Mouse (Mus musculus) hindbrain, embryonic 11.5 days (tissue): Measurements from ENCODE around the gene Prkag2. TPM values are rescaled to one million over a fixed set of nuclear protein-coding genes. Genes with fewer than 3 reads are reported as not detected.
"Not testable (repeated sequence)": the region's sequence is repeated elsewhere in the genome, so short reads cannot be mapped to it uniquely, and the experiment has no call there.

Experiments used
- ATAC-seq: fragments of 200-750 bp; cut with Nextera tagmentation; 2 replicates; pipeline ENCODE4 v1.8.0; 2017; ENCODE audit warnings: mild to moderate bottlenecking, moderate TSS enrichment, moderate library complexity; ENCODE audit not compliant: low FRiP score
- DNase-seq: peaks from one replicate; pipeline ENCODE4 v3.0.0-alpha.2; 2015; ENCODE audit warnings: low spot score
- H3K27ac ChIP-seq: fragments of 300-500 bp; sonication (generic); 2 replicates; pipeline ENCODE4 v1.5.1; 2014; ENCODE audit warnings: mild to moderate bottlenecking, low read depth, low read length
- H3K27me3 ChIP-seq: fragments of 300-500 bp; sonication (generic); 2 replicates; pipeline ENCODE4 v1.6.1; 2014; ENCODE audit warnings: mild to moderate bottlenecking, low read length, moderate library complexity, mixed read lengths; ENCODE audit not compliant: control insufficient read depth, insufficient read depth
- H3K36me3 ChIP-seq: fragments of 300-500 bp; sonication (generic); 2 replicates; pipeline ENCODE4 v1.6.1; 2014; ENCODE audit warnings: mild to moderate bottlenecking, low read length, moderate library complexity, mixed read lengths; ENCODE audit not compliant: control insufficient read depth, insufficient read depth
- H3K4me1 ChIP-seq: fragments of 300-500 bp; sonication (generic); replicated peaks from 2 replicates; pipeline ENCODE4 v1.6.1; 2014; ENCODE audit warnings: low read length, mixed read lengths; ENCODE audit not compliant: control insufficient read depth, insufficient read depth
- H3K4me2 ChIP-seq: fragments of 300-500 bp; sonication (generic); replicated peaks from 2 replicates; pipeline ENCODE4 v1.6.1; 2014; ENCODE audit warnings: mild to moderate bottlenecking, low read depth, low read length
- H3K4me3 ChIP-seq: fragments of 300-500 bp; sonication (generic); 2 replicates; pipeline ENCODE4 v1.5.1; 2014; ENCODE audit warnings: low read depth, low read length
- H3K9ac ChIP-seq: fragments of 300-500 bp; sonication (generic); 2 replicates; pipeline ENCODE4 v1.6.1; 2014; ENCODE audit warnings: low read depth, low read length
- H3K9me3 ChIP-seq: fragments of 300-500 bp; sonication (generic); 2 replicates; pipeline ENCODE4 v1.6.1; 2016; ENCODE audit warnings: low read length; ENCODE audit not compliant: control insufficient read depth
- WGBS: fragments of 180-500 bp; shearing (Covaris S2); extraction: QIAGEN DNeasy Blood & Tissue Kit; methylation state at CpG from one replicate; pipeline ENCODE4 v1.1.7; 2014; 5-methylcytosine and 5-hydroxymethylcytosine counted together
- polyA plus RNA-seq: library from polyadenylated mRNA; unstranded; fragments of >200 nt; fragmentation: Nextera tagmentation; extraction: Ambion mirVana; gene quantifications from 2 replicates; pipeline ENCODE4 v1.2.1, GENCODE M21; 2014

Gene Prkag2
- polyA plus RNA-seq, 1 experiment from 2014 or later: 56.7 TPM

- Histone ChIP-seq H3K27ac (no peak overlapping the region), H3K4me1 (no peaks in the 10 kb centered on the region), H3K27me3 (no peaks in the 10 kb centered on the region), H3K4me3 (no peak overlapping the region), H3K36me3 (no peaks in the 10 kb centered on the region), H3K4me2 (no peak overlapping the region), H3K9me3 (no peaks in the 10 kb centered on the region), H3K9ac (no peak overlapping the region)
- ATAC-seq (no peak), DNase-seq (no peak)
- 75% methylated on average over 3 of the region's 3 CpGs for WGBS
These were observed 19.4 kb downstream of the Prkag2 start for GRCm38 (mm10) chr5:25080994-25081393.

GRCm38 (mm10) chr5:25080438-25080945, 19.9 kb downstream of the Prkag2 start:
- no peak overlapping the region for H3K9ac ChIP-seq
- no peak for DNase-seq
- H3K4me2 ChIP-seq: no peak overlapping the region
- no peaks in the 10 kb centered on the region for H3K27me3 ChIP-seq
- no peak overlapping the region for H3K4me3 ChIP-seq
- WGBS: 92% methylated on average over 9 of the region's 9 CpGs
- no peak for ATAC-seq
- H3K4me1 ChIP-seq: no peaks in the 10 kb centered on the region
- H3K27ac ChIP-seq: no peak overlapping the region
- H3K36me3 ChIP-seq: no peaks in the 10 kb centered on the region
- H3K9me3 ChIP-seq: no peaks in the 10 kb centered on the region

GRCm38 (mm10) chr5:25079766-25080265, 20.6 kb downstream of the Prkag2 start:
- ATAC-seq (no peak), DNase-seq (no peak)
- no peak overlapping the region for H3K4me2 ChIP-seq
- H3K27ac ChIP-seq: no peak overlapping the region
- H3K4me1 ChIP-seq: no peaks in the 10 kb centered on the region
- no peaks in the 10 kb centered on the region for H3K36me3 ChIP-seq
- H3K27me3 ChIP-seq: no peaks in the 10 kb centered on the region
- H3K4me3 ChIP-seq: no peak overlapping the region
- H3K9me3 ChIP-seq: no peaks in the 10 kb centered on the region
- no peak overlapping the region for H3K9ac ChIP-seq
- 92% methylated on average over 9 of the region's 9 CpGs for WGBS

- no peaks in the 10 kb centered on the region for H3K36me3 ChIP-seq
- H3K4me2 ChIP-seq: no peak overlapping the region
- DNase-seq (no peak), ATAC-seq (no peak)
- no peak overlapping the region for H3K27ac ChIP-seq
- no peaks in the 10 kb centered on the region for H3K9me3 ChIP-seq
- H3K27me3 ChIP-seq: no peaks in the 10 kb centered on the region
- no peak overlapping the region for H3K4me3 ChIP-seq
- no peak overlapping the region for H3K9ac ChIP-seq
- no peaks in the 10 kb centered on the region for H3K4me1 ChIP-seq
- WGBS: 68% methylated on average over 8 of the region's 8 CpGs
These were observed 22.4 kb downstream of the Prkag2 start for GRCm38 (mm10) chr5:25077873-25078651.

- WGBS: 95% methylated on average over 13 of the region's 13 CpGs
- DNase-seq, H3K9me3 ChIP-seq, H3K9ac ChIP-seq, ATAC-seq, H3K36me3 ChIP-seq, H3K27ac ChIP-seq, H3K27me3 ChIP-seq, H3K4me2 ChIP-seq, H3K4me3 ChIP-seq, H3K4me1 ChIP-seq: not testable (repeated sequence)
These were observed 23.2 kb downstream of the Prkag2 start for GRCm38 (mm10) chr5:25077258-25077657.

- H3K4me1 ChIP-seq: no peaks in the 10 kb centered on the region
- no peak overlapping the region for H3K4me3 ChIP-seq
- no peak overlapping the region for H3K9ac ChIP-seq
- no peak overlapping the region for H3K27ac ChIP-seq
- DNase-seq (no peak), ATAC-seq (no peak)
- WGBS: 77% methylated on average over 4 of the region's 4 CpGs
- no peaks in the 10 kb centered on the region for H3K9me3 ChIP-seq
- H3K27me3 ChIP-seq: no peaks in the 10 kb centered on the region
- H3K36me3 ChIP-seq: no peaks in the 10 kb centered on the region
- H3K4me2 ChIP-seq: no peak overlapping the region
These were observed 24.8 kb downstream of the Prkag2 start for GRCm38 (mm10) chr5:25075623-25076022.

- ATAC-seq (no peak), DNase-seq (no peak)
- Histone ChIP-seq H3K27me3 (no peaks in the 10 kb centered on the region), H3K4me2 (no peak overlapping the region), H3K4me3 (no peak overlapping the region), H3K4me1 (no peaks in the 10 kb centered on the region), H3K9ac (no peak overlapping the region), H3K9me3 (no peaks in the 10 kb centered on the region), H3K36me3 (no peaks in the 10 kb centered on the region), H3K27ac (no peak overlapping the region)
- 71% methylated on average over 5 of the region's 5 CpGs for WGBS
These were observed 30.6 kb downstream of the Prkag2 start for GRCm38 (mm10) chr5:25069815-25070214.

- Histone ChIP-seq H3K4me2 (no peak overlapping the region), H3K9ac (no peak overlapping the region), H3K27ac (no peak overlapping the region), H3K4me3 (no peak overlapping the region), H3K36me3 (no peaks in the 10 kb centered on the region), H3K27me3 (no peaks in the 10 kb centered on the region), H3K4me1 (no peaks in the 10 kb centered on the region), H3K9me3 (no peaks in the 10 kb centered on the region)
- WGBS: 51% methylated on average over 6 of the region's 6 CpGs
- no peak for DNase-seq
- no peak for ATAC-seq
These were observed 33.3 kb downstream of the Prkag2 start for GRCm38 (mm10) chr5:25067122-25067521.
